Mouse (Mus musculus): Measurements from ENCODE around the gene B3gntl1.

GRCm38 (mm10) chr11:121672990-121673572 lies at the start of gene B3gntl1:
- TF ChIP-seq CTCF (IDR thresholded peaks at IDR 0.05; ENCODE audit: borderline replicate concordance, insufficient read depth, low read depth, low read length) (no peak), POLR2A (IDR thresholded peaks at IDR 0.05; ENCODE audit: borderline replicate concordance, insufficient read depth, low read length) (peak; percentile 94)
